Mouse (Mus musculus) E14TG2a.4 (cell line): ENCODE measurements around the gene Xntrpc.

Source experiments
- CTCF ChIP-seq: conservative IDR thresholded peaks from 2 replicates; pipeline ENCODE4 v1.5.1; 2014; ENCODE audit warnings: low read length
- POU5F1 ChIP-seq: IDR thresholded peaks from 2 replicates; pipeline ENCODE4 v1.6.1; 2014; ENCODE audit warnings: low read length, borderline replicate concordance

GRCm38 (mm10) chr7:102017452-102017851, 48.1 kb upstream of the Xntrpc start:
- TF ChIP-seq CTCF: no peak
- TF ChIP-seq POU5F1: no peak
